Mouse (Mus musculus) erythroblast, embryonic 14.5 days (primary cell): Measurements from ENCODE around the gene Arhgap23.

Source experiments
- GATA1 ChIP-seq: IDR thresholded peaks from 2 replicates; pipeline ENCODE4 v1.6.1; 2012; ENCODE audit warnings: low read length, inconsistent platforms, mixed read lengths
- TAL1 ChIP-seq: IDR thresholded peaks from 3 replicates; pipeline ENCODE4 v1.6.1; 2012; ENCODE audit warnings: low read length, inconsistent platforms, mixed read lengths

DNA sequence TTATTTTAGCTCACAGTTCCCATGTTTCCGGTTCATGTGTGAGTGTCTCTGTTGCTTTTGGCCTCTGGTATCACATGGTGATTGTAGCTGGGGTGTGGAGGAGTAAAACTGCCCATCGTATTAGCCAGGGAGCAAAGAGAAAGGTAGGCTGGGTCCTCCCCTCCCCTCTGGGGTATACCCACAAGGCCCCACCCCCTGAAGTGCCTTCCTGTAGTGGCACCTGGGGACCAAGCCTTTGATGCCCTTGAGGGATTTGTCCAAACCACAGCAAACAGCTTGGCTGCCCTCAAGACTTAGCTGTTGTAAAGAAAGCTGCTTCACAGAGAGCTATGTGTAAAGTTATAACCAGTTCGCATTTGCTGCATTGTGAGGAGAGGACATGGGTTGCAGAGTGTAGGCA lies 72.3 kb downstream of the Arhgap23 start:
- TF ChIP-seq GATA1: no peak
- TF ChIP-seq TAL1: no peak
